Mouse (Mus musculus): ENCODE results near the gene Gm1123. TPM values are rescaled to one million over a fixed set of nuclear protein-coding genes. Genes with fewer than 3 reads are reported as not detected.

The Gm1123 gene
- total RNA-seq, 1 experiment from 2014 or later, result not detected

- ATAC-seq (replicated peaks; ENCODE audit: low read depth, poor library complexity, severe bottlenecking), result peak; percentile 50
Observed at GRCm38 (mm10) chr9:99009069-99009897, 26.2 kb downstream of the Gm1123 start.

GRCm38 (mm10) chr9:99001326-99001725, 34.2 kb downstream of the Gm1123 start:
- no peak for ATAC-seq (replicated peaks; ENCODE audit: low read depth, poor library complexity, severe bottlenecking)

GRCm38 (mm10) chr9:98999881-99000339, 35.6 kb downstream of the Gm1123 start:
- peak; percentile 94 for ATAC-seq (replicated peaks; ENCODE audit: low read depth, poor library complexity, severe bottlenecking)

- no peak for ATAC-seq (replicated peaks; ENCODE audit: low read depth, poor library complexity, severe bottlenecking)
Observed at GRCm38 (mm10) chr9:98994103-98994502, 41.4 kb downstream of the Gm1123 start.

- no peak for ATAC-seq (replicated peaks; ENCODE audit: low read depth, poor library complexity, severe bottlenecking)
Observed at GRCm38 (mm10) chr9:98987131-98987530, 48.4 kb downstream of the Gm1123 start.

GRCm38 (mm10) chr9:98986476-98987096, 48.9 kb downstream of the Gm1123 start:
- ATAC-seq (replicated peaks; ENCODE audit: low read depth, poor library complexity, severe bottlenecking), result 0 out of 2 replicates have a peak, but pooled peaks have one; percentile 6

- ATAC-seq (replicated peaks; ENCODE audit: low read depth, poor library complexity, severe bottlenecking), result peak; percentile 97
Observed at GRCm38 (mm10) chr9:98985800-98986475, 49.6 kb downstream of the Gm1123 start, which contains the start of gene Faim. Gene Faim, plus strand, starts transcription at chr9:98986373.

GRCm38 (mm10) chr9:98979431-98980416, 55.8 kb downstream of the Gm1123 start:
- peak; percentile 91 for ATAC-seq (replicated peaks; ENCODE audit: low read depth, poor library complexity, severe bottlenecking)

- peak; percentile 57 for ATAC-seq (replicated peaks; ENCODE audit: low read depth, poor library complexity, severe bottlenecking)
Observed at GRCm38 (mm10) chr9:98976520-98976919, 59.0 kb downstream of the Gm1123 start.

- ATAC-seq (replicated peaks; ENCODE audit: low read depth, poor library complexity, severe bottlenecking), result no peak
Observed at GRCm38 (mm10) chr9:98976081-98976480, 59.4 kb downstream of the Gm1123 start.

- ATAC-seq (replicated peaks; ENCODE audit: low read depth, poor library complexity, severe bottlenecking), result no peak
Observed at GRCm38 (mm10) chr9:98974898-98975297, 60.6 kb downstream of the Gm1123 start.

GRCm38 (mm10) chr9:98973561-98973960, 62.0 kb downstream of the Gm1123 start:
- no peak for ATAC-seq (replicated peaks; ENCODE audit: low read depth, poor library complexity, severe bottlenecking)

- peak; percentile 41 for ATAC-seq (replicated peaks; ENCODE audit: low read depth, poor library complexity, severe bottlenecking)
Observed at GRCm38 (mm10) chr9:98973101-98973521, 62.4 kb downstream of the Gm1123 start.

- peak; percentile 78 for ATAC-seq (replicated peaks; ENCODE audit: low read depth, poor library complexity, severe bottlenecking)
Observed at GRCm38 (mm10) chr9:98965084-98965483, 70.4 kb downstream of the Gm1123 start.

- no peak for ATAC-seq (replicated peaks; ENCODE audit: low read depth, poor library complexity, severe bottlenecking)
Observed at GRCm38 (mm10) chr9:98963661-98964060, 71.9 kb downstream of the Gm1123 start.

GRCm38 (mm10) chr9:98962478-98963142, 72.9 kb downstream of the Gm1123 start:
- ATAC-seq (replicated peaks; ENCODE audit: low read depth, poor library complexity, severe bottlenecking), result no peak

GRCm38 (mm10) chr9:98961591-98962477, 73.7 kb downstream of the Gm1123 start:
- ATAC-seq (replicated peaks; ENCODE audit: low read depth, poor library complexity, severe bottlenecking), result no peak

GRCm38 (mm10) chr9:98960348-98960747, 75.2 kb downstream of the Gm1123 start:
- ATAC-seq (replicated peaks; ENCODE audit: low read depth, poor library complexity, severe bottlenecking), result no peak

All from common myeloid progenitor, adult 5-6 weeks (primary cell).